Mouse (Mus musculus) heart, adult 9 months (tissue): ENCODE results near the gene Spata45.
"Not testable (repeated sequence)": the region's sequence is repeated elsewhere in the genome, so short reads cannot be mapped to it uniquely, and the experiment has no call there.

Experiments used
- DNase-seq, 2 experiments: peaks; one replicate each; pipeline ENCODE4 v3.0.0; 2022; ENCODE audit warnings: low spot score in 2 of 2

Gene Spata45

GRCm38 (mm10) chr1:191036554-191037334, at the start of gene Spata45:
Gene Spata45 (plus strand): TSS chr1:191036639.
- no peak for DNase-seq

GRCm38 (mm10) chr1:190989437-190990082, 46.9 kb upstream of the Spata45 start:
- no peak for DNase-seq

- DNase-seq, result peak; percentile 34 to 68
Observed at GRCm38 (mm10) chr1:190995548-190995947, 40.9 kb upstream of the Spata45 start.

- no peak for DNase-seq
Observed at GRCm38 (mm10) chr1:190996346-190996877, 40.0 kb upstream of the Spata45 start.

- DNase-seq, result no peak
Observed at GRCm38 (mm10) chr1:190998027-190998426, 38.4 kb upstream of the Spata45 start.

- no peak for DNase-seq
Observed at GRCm38 (mm10) chr1:191000686-191001085, 35.8 kb upstream of the Spata45 start.

GRCm38 (mm10) chr1:191002201-191002600, 34.2 kb upstream of the Spata45 start:
- no peak for DNase-seq

GRCm38 (mm10) chr1:191008707-191009106, 27.7 kb upstream of the Spata45 start:
- DNase-seq, result no peak

GRCm38 (mm10) chr1:191014271-191014670, 22.2 kb upstream of the Spata45 start:
- no peak for DNase-seq

GRCm38 (mm10) chr1:191019803-191020202, 16.6 kb upstream of the Spata45 start:
- DNase-seq, result no peak

GRCm38 (mm10) chr1:191020217-191020924, 16.1 kb upstream of the Spata45 start:
- DNase-seq, result no peak

- DNase-seq, result no peak
Observed at GRCm38 (mm10) chr1:191021016-191021415, 15.4 kb upstream of the Spata45 start.

GRCm38 (mm10) chr1:191023140-191023539, 13.3 kb upstream of the Spata45 start:
- DNase-seq, result no peak

GRCm38 (mm10) chr1:191023806-191024205, 12.6 kb upstream of the Spata45 start:
- not testable (repeated sequence) for DNase-seq

GRCm38 (mm10) chr1:191025016-191026012, 11.1 kb upstream of the Spata45 start:
- DNase-seq, result peak; percentile 4 to 11

- peak; percentile 99 for DNase-seq
Observed at GRCm38 (mm10) chr1:191026021-191026713, 10.3 kb upstream of the Spata45 start, which contains the start of gene Flvcr1. Gene Flvcr1 (minus strand): TSS chr1:191026158.

- no peak for DNase-seq
Observed at GRCm38 (mm10) chr1:191030182-191030581, 6.3 kb upstream of the Spata45 start.

GRCm38 (mm10) chr1:191030922-191031425, 5.5 kb upstream of the Spata45 start:
- not testable (repeated sequence) for DNase-seq

GRCm38 (mm10) chr1:191035649-191036048, 790 bp upstream of the Spata45 start:
- no peak for DNase-seq

- DNase-seq, result no peak
Observed at GRCm38 (mm10) chr1:191037999-191038398, 1.6 kb downstream of the Spata45 start.
